Mouse (Mus musculus) embryo, embryonic 11 days (tissue): ENCODE results near the gene Tango6.
A peak's percentile ranks its signal among the peaks of the same experiment; 100 is the strongest.

Experiments
- DNase-seq: peaks from one replicate; pipeline ENCODE4 v3.0.0-alpha.2; 2015

Tango6 gene

GRCm38 (mm10) chr8:106682971-106683668 is at the start of gene Tango6:
Gene Tango6 (plus strand): TSS chr8:106683068.
- DNase-seq, result peak; percentile 94

GRCm38 (mm10) chr8:106633361-106634158 is 49.3 kb upstream of the Tango6 start:
- DNase-seq, result no peak

GRCm38 (mm10) chr8:106635284-106635683 is 47.6 kb upstream of the Tango6 start:
- DNase-seq, result no peak

GRCm38 (mm10) chr8:106637446-106637845 is 45.4 kb upstream of the Tango6 start:
- no peak for DNase-seq

- no peak for DNase-seq
These were observed 44.0 kb upstream of the Tango6 start for GRCm38 (mm10) chr8:106638768-106639295.

GRCm38 (mm10) chr8:106640212-106640611 is 42.7 kb upstream of the Tango6 start:
- DNase-seq, result no peak

- no peak for DNase-seq
These were observed 41.9 kb upstream of the Tango6 start for GRCm38 (mm10) chr8:106640921-106641320.

- no peak for DNase-seq
These were observed 40.7 kb upstream of the Tango6 start for GRCm38 (mm10) chr8:106642172-106642571.

GRCm38 (mm10) chr8:106643100-106643499 is 39.8 kb upstream of the Tango6 start:
- DNase-seq, result no peak

GRCm38 (mm10) chr8:106644957-106645356 is 37.9 kb upstream of the Tango6 start:
- DNase-seq, result no peak

GRCm38 (mm10) chr8:106646153-106646552 is 36.7 kb upstream of the Tango6 start:
- no peak for DNase-seq

GRCm38 (mm10) chr8:106646731-106647130 is 36.1 kb upstream of the Tango6 start:
- DNase-seq, result no peak

GRCm38 (mm10) chr8:106647387-106647786 is 35.5 kb upstream of the Tango6 start:
- peak; percentile 80 for DNase-seq

GRCm38 (mm10) chr8:106648421-106648820 is 34.4 kb upstream of the Tango6 start:
- no peak for DNase-seq

GRCm38 (mm10) chr8:106651994-106652393 is 30.9 kb upstream of the Tango6 start:
- no peak for DNase-seq

GRCm38 (mm10) chr8:106656046-106656445 is 26.8 kb upstream of the Tango6 start:
- DNase-seq, result no peak

GRCm38 (mm10) chr8:106672786-106673185 is 10.1 kb upstream of the Tango6 start:
- DNase-seq, result no peak

GRCm38 (mm10) chr8:106674318-106674717 is 8.6 kb upstream of the Tango6 start:
- DNase-seq, result no peak

GRCm38 (mm10) chr8:106674894-106675293 is 8.0 kb upstream of the Tango6 start:
- peak; percentile 23 for DNase-seq

GRCm38 (mm10) chr8:106684387-106684786 is 1.5 kb downstream of the Tango6 start:
- no peak for DNase-seq

- DNase-seq, result peak; percentile 77
These were observed 4.6 kb downstream of the Tango6 start for GRCm38 (mm10) chr8:106687479-106687878.

- DNase-seq, result no peak
These were observed 14.9 kb downstream of the Tango6 start for GRCm38 (mm10) chr8:106697748-106698248.

GRCm38 (mm10) chr8:106699588-106699987 is 16.7 kb downstream of the Tango6 start:
- peak; percentile 66 for DNase-seq

GRCm38 (mm10) chr8:106700131-106700530 is 17.3 kb downstream of the Tango6 start:
- DNase-seq, result no peak
